In the genomic region with DNA sequence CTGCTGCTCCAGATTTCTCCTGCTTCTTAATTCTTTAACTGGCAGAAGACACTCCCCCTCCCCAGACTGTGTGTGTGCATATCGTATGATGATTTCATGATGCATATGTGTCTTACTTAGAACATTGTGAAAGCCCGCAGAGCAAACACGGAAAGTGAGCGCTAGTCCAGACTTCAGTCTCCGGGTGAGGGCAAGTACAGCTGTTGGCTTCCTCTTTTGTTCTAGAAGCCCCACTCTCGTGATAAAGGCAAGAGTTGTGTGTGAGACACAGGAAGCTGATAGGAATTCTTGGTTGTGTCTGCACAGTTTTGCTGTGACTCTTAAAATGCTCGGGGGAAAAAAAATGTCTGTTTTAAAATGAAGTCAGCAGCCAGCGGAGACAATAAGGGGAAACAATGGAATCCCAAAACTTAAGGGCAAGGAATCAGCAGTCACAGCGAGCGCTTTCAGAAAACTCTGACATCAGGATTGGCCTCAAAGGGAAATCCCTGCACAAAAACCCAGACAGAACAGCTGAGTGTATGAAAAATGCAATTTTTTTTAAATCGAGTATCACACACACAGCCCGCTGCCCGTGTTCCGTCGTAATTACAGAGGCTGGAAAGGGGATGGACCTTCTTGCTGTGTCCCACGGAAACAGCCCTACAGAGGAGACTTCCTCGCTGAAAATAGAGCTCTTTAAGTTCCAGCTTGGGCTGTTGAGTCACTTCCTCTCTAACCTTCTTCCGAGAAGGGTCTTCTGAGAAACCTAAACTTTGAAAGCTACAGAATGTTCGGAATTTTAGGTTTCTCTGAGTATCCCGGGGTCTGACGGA, we compare ENCODE assay signal across 7 mouse cellular contexts.
DNase-seq lines count a peak whose midpoint lies in the region; ATAC-seq lines count a peak whose summit lies in the region.

No protein-coding gene starts in this region.

- WGBS in heart, embryonic 11.5 days (ENCODE audit: insufficient replicate concordance): 44% methylated on average over 21 of the region's 21 CpGs
- 72% methylated on average over 21 of the region's 21 CpGs for WGBS in limb, embryonic 11.5 days
- 35% methylated on average over 21 of the region's 21 CpGs for WGBS in midbrain, embryonic 13.5 days

- peaks cover 11% of the 10 kb centered on the region for H3K4me1 ChIP-seq in heart, embryonic 11.5 days (ENCODE audit: control insufficient read depth, insufficient read depth, low read length)
- peaks cover 12% of the 10 kb centered on the region for H3K4me1 ChIP-seq in limb, embryonic 11.5 days (ENCODE audit: control insufficient read depth, insufficient read depth, low read length)
- H3K4me1 ChIP-seq in midbrain, embryonic 13.5 days (replicated peaks): peaks cover 21% of the 10 kb centered on the region

- H3K9ac ChIP-seq in heart, embryonic 11.5 days (ENCODE audit: low read depth, low read length): no peak overlapping the region
- no peak overlapping the region for H3K9ac ChIP-seq in limb, embryonic 11.5 days (ENCODE audit: low read length)
- H3K9ac ChIP-seq in midbrain, embryonic 13.5 days (replicated peaks): peak overlapping the region; percentile 46; the same call in 1 of the 2 replicates

- H3K27ac ChIP-seq in heart, embryonic 11.5 days (ENCODE audit: low read depth, low read length): peak overlapping the region; percentile 47
- no peak overlapping the region for H3K27ac ChIP-seq in limb, embryonic 11.5 days (replicated peaks; ENCODE audit: low read depth, low read length)
- H3K27ac ChIP-seq in midbrain, embryonic 13.5 days: no peak overlapping the region; the same call in 1 of the 2 replicates

- H3K4me2 ChIP-seq in heart, embryonic 11.5 days: peak overlapping the region; percentile 23
- H3K4me2 ChIP-seq in limb, embryonic 11.5 days (ENCODE audit: low read depth, severe bottlenecking): no peak overlapping the region
- peak overlapping the region; percentile 52 for H3K4me2 ChIP-seq in midbrain, embryonic 13.5 days (replicated peaks)

- no peaks in the 10 kb centered on the region for H3K27me3 ChIP-seq in heart, embryonic 11.5 days (ENCODE audit: control insufficient read depth, insufficient read depth, low read length)
- H3K27me3 ChIP-seq in limb, embryonic 11.5 days (ENCODE audit: control insufficient read depth, insufficient read depth, low read length): no peaks in the 10 kb centered on the region
- H3K27me3 ChIP-seq in midbrain, embryonic 13.5 days: peaks cover 3% of the 10 kb centered on the region; the same call in 1 of the 2 replicates

- peak overlapping the region; percentile 0; the same call in 1 of the 2 replicates for H3K4me3 ChIP-seq in heart, embryonic 11.5 days (ENCODE audit: low read depth, low read length)
- H3K4me3 ChIP-seq in limb, embryonic 11.5 days (ENCODE audit: low read depth, low read length): no peak overlapping the region
- H3K4me3 ChIP-seq in midbrain, embryonic 13.5 days (replicated peaks): peak overlapping the region; percentile 28

- peak; percentile 47; the same call in 1 of the 2 replicates for ATAC-seq in heart, embryonic 11.5 days (replicated peaks; ENCODE audit: insufficient number of reproducible peaks, low FRiP score, low TSS enrichment)
- no peak for ATAC-seq in limb, embryonic 11.5 days (ENCODE audit: insufficient number of reproducible peaks, low FRiP score, low TSS enrichment, low read depth)
- peak; percentile 65; the same call in 1 of the 2 replicates for ATAC-seq in midbrain, embryonic 13.5 days

- H3K36me3 ChIP-seq in heart, embryonic 11.5 days (ENCODE audit: control insufficient read depth, insufficient read depth, low read length): no peaks in the 10 kb centered on the region
- no peaks in the 10 kb centered on the region for H3K36me3 ChIP-seq in limb, embryonic 11.5 days (ENCODE audit: control insufficient read depth, insufficient read depth, low read length)
- H3K36me3 ChIP-seq in midbrain, embryonic 13.5 days: no peaks in the 10 kb centered on the region

- DNase-seq in CD4-positive, CD25-positive, alpha-beta regulatory T cell, adult 2 months (ENCODE audit: low read depth, low spot score): peak; percentile 39
- peak; percentile 3 for DNase-seq in T-cell, adult 2 months (ENCODE audit: low spot score)
- DNase-seq in limb, embryonic 11.5 days (ENCODE audit: low spot score): peak; percentile 22
- peak; percentile 42 for DNase-seq in thymus, postnatal 25 days
- no peak for DNase-seq in right cerebral cortex, postnatal 36 days (ENCODE audit: low spot score in 2 of 2)

- H3K9me3 ChIP-seq in heart, embryonic 11.5 days (replicated peaks; ENCODE audit: control insufficient read depth, low read length): no peaks in the 10 kb centered on the region
- no peaks in the 10 kb centered on the region for H3K9me3 ChIP-seq in limb, embryonic 11.5 days (ENCODE audit: control insufficient read depth, low read length)
- H3K9me3 ChIP-seq in midbrain, embryonic 13.5 days: no peaks in the 10 kb centered on the region

Comparison
In these comparisons a context has a peak if more than half of its experiments do, and no peak if none do; other contexts are left out.
1. DNase-seq: peak in CD4-positive, CD25-positive, alpha-beta regulatory T cell, adult 2 months (single experiment), T-cell, adult 2 months (single experiment), limb, embryonic 11.5 days (single experiment) and thymus, postnatal 25 days (single experiment); none in right cerebral cortex, postnatal 36 days (0 of 2).